Mouse (Mus musculus): ENCODE measurements around the gene Itgav. TPM values are rescaled to one million over a fixed set of nuclear protein-coding genes. Genes with fewer than 3 reads are reported as not detected.

The Itgav gene
- total and polyA plus RNA-seq, 3 experiments, result 6.5 to 7.2 TPM; not detected in 1

GRCm38 (mm10) chr2:83681332-83681731 is 42.9 kb upstream of the Itgav start:
- H3K9ac ChIP-seq (ENCODE audit: control insufficient read depth, low read depth, low read length, poor library complexity, severe bottlenecking), result no peak overlapping the region
- no peaks in the 10 kb centered on the region for H3K79me2 ChIP-seq (ENCODE audit: control insufficient read depth, insufficient read depth, low read length, poor library complexity)
- no peak overlapping the region for H3K27ac ChIP-seq (ENCODE audit: control insufficient read depth, low read depth, low read length)
- no peaks in the 10 kb centered on the region for H3K4me1 ChIP-seq (ENCODE audit: control insufficient read depth in 1 of 2, insufficient read depth in 2 of 2, low read length in 2 of 2)
- TF ChIP-seq TCF12 (IDR thresholded peaks at IDR 0.05; ENCODE audit: low read depth, low read length) (no peak), USF2 (IDR thresholded peaks at IDR 0.05; ENCODE audit: borderline replicate concordance in 1 of 2, insufficient read depth in 1 of 2, low read depth in 1 of 2, low read length in 2 of 2) (no peak), SMC3 (IDR thresholded peaks at IDR 0.05; ENCODE audit: low read depth, low read length) (no peak), POLR2AphosphoS5 (IDR thresholded peaks at IDR 0.05; ENCODE audit: borderline replicate concordance, low read depth, low read length) (no peak), RAD21 (IDR thresholded peaks at IDR 0.05; ENCODE audit: low read depth, low read length) (no peak), BHLHE40 (IDR thresholded peaks at IDR 0.05; ENCODE audit: borderline replicate concordance, low read depth, low read length) (no peak), CTCF (IDR thresholded peaks at IDR 0.05 in 2 of 3, conservative IDR thresholded peaks at IDR 0.05 in 1 of 3; ENCODE audit: control insufficient read depth in 1 of 3, insufficient read depth in 1 of 3, low read depth in 2 of 3, low read length in 3 of 3, poor library complexity in 1 of 3, severe bottlenecking in 1 of 3) (no peak), MEF2A (IDR thresholded peaks at IDR 0.05; ENCODE audit: extremely low read depth, insufficient replicate concordance, low read depth, low read length, poor library complexity, severe bottlenecking) (no peak), MAX (IDR thresholded peaks at IDR 0.05; ENCODE audit: low read length) (no peak), MAFK (IDR thresholded peaks at IDR 0.05; ENCODE audit: borderline replicate concordance, low read depth, low read length) (no peak), MAZ (IDR thresholded peaks at IDR 0.05; ENCODE audit: low read depth, low read length) (no peak), NELFE (IDR thresholded peaks at IDR 0.05; ENCODE audit: low read depth, low read length) (no peak), ZKSCAN1 (IDR thresholded peaks at IDR 0.05; ENCODE audit: low read depth, low read length) (no peak), POLR2A (IDR thresholded peaks at IDR 0.05; ENCODE audit: control insufficient read depth in 1 of 2, insufficient read depth in 1 of 2, low read depth in 1 of 2, low read length in 2 of 2, poor library complexity in 1 of 2) (no peak), KAT2A (conservative IDR thresholded peaks at IDR 0.05; ENCODE audit: low read depth, low read length) (no peak), CHD1 (IDR thresholded peaks at IDR 0.05; ENCODE audit: low read depth, low read length) (no peak)
- no peaks in the 10 kb centered on the region for H3K9me3 ChIP-seq (replicated peaks; ENCODE audit: insufficient read depth, low read length)
- DNase-seq (ENCODE audit: low read depth, low spot score), result no peak
- H3K4me3 ChIP-seq (ENCODE audit: control insufficient read depth in 1 of 2, insufficient read depth in 1 of 2, low read depth in 2 of 2, low read length in 2 of 2), result no peak overlapping the region
- H3K27me3 ChIP-seq (ENCODE audit: control insufficient read depth in 1 of 2, insufficient read depth in 2 of 2, low read length in 2 of 2), result no peaks in the 10 kb centered on the region
- H3K36me3 ChIP-seq (ENCODE audit: control insufficient read depth in 1 of 2, insufficient read depth in 2 of 2, low read length in 2 of 2), result no peaks in the 10 kb centered on the region

GRCm38 (mm10) chr2:83681785-83682184 is 42.4 kb upstream of the Itgav start:
- H3K36me3 ChIP-seq (ENCODE audit: control insufficient read depth in 1 of 2, insufficient read depth in 2 of 2, low read length in 2 of 2), result no peaks in the 10 kb centered on the region
- no peak overlapping the region for H3K27ac ChIP-seq (ENCODE audit: control insufficient read depth, low read depth, low read length)
- TF ChIP-seq RAD21 (IDR thresholded peaks at IDR 0.05; ENCODE audit: low read depth, low read length) (no peak), ZNF384 (IDR thresholded peaks at IDR 0.05; ENCODE audit: low read depth, low read length) (no peak), NRF1 (IDR thresholded peaks at IDR 0.05; ENCODE audit: insufficient read depth, low read depth, low read length, poor library complexity, severe bottlenecking) (no peak), MAX (IDR thresholded peaks at IDR 0.05; ENCODE audit: low read length) (no peak), ZMIZ1 (IDR thresholded peaks at IDR 0.05; ENCODE audit: low read depth, low read length) (no peak), CTCF (IDR thresholded peaks at IDR 0.05 in 2 of 3, conservative IDR thresholded peaks at IDR 0.05 in 1 of 3; ENCODE audit: control insufficient read depth in 1 of 3, insufficient read depth in 1 of 3, low read depth in 2 of 3, low read length in 3 of 3, poor library complexity in 1 of 3, severe bottlenecking in 1 of 3) (no peak), NELFE (IDR thresholded peaks at IDR 0.05; ENCODE audit: low read depth, low read length) (no peak)
- DNase-seq (ENCODE audit: low read depth, low spot score), result no peak
- no peaks in the 10 kb centered on the region for H3K9me3 ChIP-seq (replicated peaks; ENCODE audit: insufficient read depth, low read length)
- no peak overlapping the region for H3K4me3 ChIP-seq (ENCODE audit: control insufficient read depth in 1 of 2, insufficient read depth in 1 of 2, low read depth in 2 of 2, low read length in 2 of 2)
- no peaks in the 10 kb centered on the region for H3K27me3 ChIP-seq (ENCODE audit: control insufficient read depth in 1 of 2, insufficient read depth in 2 of 2, low read length in 2 of 2)
- no peaks in the 10 kb centered on the region for H3K4me1 ChIP-seq (ENCODE audit: control insufficient read depth in 1 of 2, insufficient read depth in 2 of 2, low read length in 2 of 2)
- no peaks in the 10 kb centered on the region for H3K79me2 ChIP-seq (ENCODE audit: control insufficient read depth, insufficient read depth, low read length, poor library complexity)
- H3K9ac ChIP-seq (ENCODE audit: control insufficient read depth, low read depth, low read length, poor library complexity, severe bottlenecking), result no peak overlapping the region
